Mouse (Mus musculus): ENCODE data around the gene Gas7. TPM values are rescaled to one million over a fixed set of nuclear protein-coding genes. Genes with fewer than 3 reads are reported as not detected.

The Gas7 gene
- polyA plus RNA-seq, 1 experiment from 2014 or later: 18.7 TPM

GRCm38 (mm10) chr11:67480204-67480956 is 25.1 kb downstream of the Gas7 start:
- H3K9me3 ChIP-seq (ENCODE audit: low read length): no peaks in the 10 kb centered on the region
- no peak for DNase-seq (ENCODE audit: low spot score)

DNA sequence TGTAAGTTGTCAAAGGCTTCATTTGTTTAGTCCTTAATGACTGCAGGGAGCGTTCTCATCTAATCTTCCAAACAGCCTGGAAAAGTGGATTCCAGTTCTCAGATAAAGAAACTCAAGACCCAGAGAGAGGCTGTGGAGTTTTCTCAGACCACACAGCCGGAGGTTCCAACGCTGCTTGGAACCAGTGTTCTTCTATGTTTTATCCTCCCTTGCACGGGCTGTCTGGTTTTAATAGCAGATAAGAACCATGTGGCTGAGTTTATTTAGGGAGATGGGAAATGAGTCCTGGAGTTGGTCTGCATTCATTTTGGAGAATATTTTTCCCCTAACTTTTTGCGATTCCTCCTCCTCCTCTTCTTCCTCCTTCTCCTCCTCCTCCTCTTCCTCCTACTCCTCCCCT is 26.5 kb downstream of the Gas7 start:
- no peaks in the 10 kb centered on the region for H3K4me1 ChIP-seq (ENCODE audit: insufficient read depth, low read depth, low read length)
- WGBS: 41% methylated on average over 5 of the region's 5 CpGs
- ATAC-seq: no peak
- no peaks in the 10 kb centered on the region for H3K27me3 ChIP-seq (replicated peaks; ENCODE audit: insufficient read depth, low read length)
- H3K4me3 ChIP-seq (ENCODE audit: low read depth, low read length): no peak overlapping the region
- no peaks in the 10 kb centered on the region for H3K36me3 ChIP-seq (ENCODE audit: insufficient read depth, low read length)
- TF ChIP-seq EP300 (IDR thresholded peaks at IDR 0.05) (no peak), CTCF (IDR thresholded peaks at IDR 0.05) (no peak)
- H3K4me2 ChIP-seq (replicated peaks; ENCODE audit: low read depth, low read length): no peak overlapping the region
- H3K27ac ChIP-seq (ENCODE audit: low read length): no peak overlapping the region
- DNase-seq (ENCODE audit: low spot score): no peak
- no peak overlapping the region for H3K9ac ChIP-seq (replicated peaks; ENCODE audit: low read depth)
- H3K9me3 ChIP-seq (ENCODE audit: low read length): no peaks in the 10 kb centered on the region

More at GRCm38 (mm10) chr11:67480204-67480956, 25.1 kb downstream of the Gas7 start:
- Histone ChIP-seq H3K9ac (replicated peaks; ENCODE audit: low read depth) (no peak overlapping the region), H3K4me2 (replicated peaks; ENCODE audit: low read depth, low read length) (no peak overlapping the region), H3K27me3 (replicated peaks; ENCODE audit: insufficient read depth, low read length) (no peaks in the 10 kb centered on the region), H3K27ac (ENCODE audit: low read length) (no peak overlapping the region), H3K36me3 (ENCODE audit: insufficient read depth, low read length) (no peaks in the 10 kb centered on the region), H3K4me1 (ENCODE audit: insufficient read depth, low read depth, low read length) (no peaks in the 10 kb centered on the region), H3K4me3 (ENCODE audit: low read depth, low read length) (no peak overlapping the region)
- no peak for ATAC-seq
- WGBS: 80% methylated on average over 5 of the region's 5 CpGs
- TF ChIP-seq CTCF (IDR thresholded peaks at IDR 0.05) (no peak), EP300 (IDR thresholded peaks at IDR 0.05) (no peak)

- no peak overlapping the region for H3K4me3 ChIP-seq (ENCODE audit: low read depth, low read length)
- whole genome bisulfite sequencing: 50% methylated on average over 9 of the region's 9 CpGs
- H3K27me3 ChIP-seq (replicated peaks; ENCODE audit: insufficient read depth, low read length): no peaks in the 10 kb centered on the region
- no peak for ATAC-seq
- TF ChIP-seq CTCF (IDR thresholded peaks at IDR 0.05) (no peak), EP300 (IDR thresholded peaks at IDR 0.05) (no peak)
- no peak overlapping the region for H3K9ac ChIP-seq (replicated peaks; ENCODE audit: low read depth)
- no peaks in the 10 kb centered on the region for H3K36me3 ChIP-seq (ENCODE audit: insufficient read depth, low read length)
- no peak overlapping the region for H3K27ac ChIP-seq (ENCODE audit: low read length)
- no peaks in the 10 kb centered on the region for H3K4me1 ChIP-seq (ENCODE audit: insufficient read depth, low read depth, low read length)
- H3K9me3 ChIP-seq (ENCODE audit: low read length): no peaks in the 10 kb centered on the region
- peak; percentile 20 for DNase-seq (ENCODE audit: low spot score)
- no peak overlapping the region for H3K4me2 ChIP-seq (replicated peaks; ENCODE audit: low read depth, low read length)
These were observed 27.1 kb downstream of the Gas7 start for GRCm38 (mm10) chr11:67482217-67482760.

GRCm38 (mm10) chr11:67488156-67488555 is 32.9 kb downstream of the Gas7 start:
- Histone ChIP-seq H3K4me1 (ENCODE audit: insufficient read depth, low read depth, low read length) (no peaks in the 10 kb centered on the region), H3K36me3 (ENCODE audit: insufficient read depth, low read length) (no peaks in the 10 kb centered on the region), H3K4me2 (replicated peaks; ENCODE audit: low read depth, low read length) (no peak overlapping the region), H3K9ac (replicated peaks; ENCODE audit: low read depth) (no peak overlapping the region), H3K27ac (ENCODE audit: low read length) (no peak overlapping the region), H3K4me3 (ENCODE audit: low read depth, low read length) (no peak overlapping the region), H3K9me3 (ENCODE audit: low read length) (no peaks in the 10 kb centered on the region), H3K27me3 (replicated peaks; ENCODE audit: insufficient read depth, low read length) (no peaks in the 10 kb centered on the region)
- 75% methylated on average over 12 of the region's 12 CpGs for WGBS
- no peak for ATAC-seq
- TF ChIP-seq CTCF (IDR thresholded peaks at IDR 0.05) (no peak), EP300 (IDR thresholded peaks at IDR 0.05) (no peak)
- no peak for DNase-seq (ENCODE audit: low spot score)

GRCm38 (mm10) chr11:67489647-67490175 is 34.5 kb downstream of the Gas7 start:
- no peaks in the 10 kb centered on the region for H3K27me3 ChIP-seq (replicated peaks; ENCODE audit: insufficient read depth, low read length)
- H3K4me2 ChIP-seq (replicated peaks; ENCODE audit: low read depth, low read length): no peak overlapping the region
- no peaks in the 10 kb centered on the region for H3K4me1 ChIP-seq (ENCODE audit: insufficient read depth, low read depth, low read length)
- no peak overlapping the region for H3K9ac ChIP-seq (replicated peaks; ENCODE audit: low read depth)
- H3K36me3 ChIP-seq (ENCODE audit: insufficient read depth, low read length): no peaks in the 10 kb centered on the region
- DNase-seq (ENCODE audit: low spot score): no peak
- no peak for ATAC-seq
- TF ChIP-seq CTCF (IDR thresholded peaks at IDR 0.05) (no peak), EP300 (IDR thresholded peaks at IDR 0.05) (no peak)
- no peak overlapping the region for H3K27ac ChIP-seq (ENCODE audit: low read length)
- H3K9me3 ChIP-seq (ENCODE audit: low read length): no peaks in the 10 kb centered on the region
- 57% methylated on average over 10 of the region's 10 CpGs for WGBS
- H3K4me3 ChIP-seq (ENCODE audit: low read depth, low read length): no peak overlapping the region

- Histone ChIP-seq H3K27ac (ENCODE audit: low read length) (no peak overlapping the region), H3K4me2 (replicated peaks; ENCODE audit: low read depth, low read length) (no peak overlapping the region), H3K36me3 (ENCODE audit: insufficient read depth, low read length) (no peaks in the 10 kb centered on the region), H3K4me3 (ENCODE audit: low read depth, low read length) (no peak overlapping the region), H3K9ac (replicated peaks; ENCODE audit: low read depth) (no peak overlapping the region), H3K4me1 (ENCODE audit: insufficient read depth, low read depth, low read length) (no peaks in the 10 kb centered on the region), H3K9me3 (ENCODE audit: low read length) (no peaks in the 10 kb centered on the region), H3K27me3 (replicated peaks; ENCODE audit: insufficient read depth, low read length) (no peaks in the 10 kb centered on the region)
- 38% methylated on average over 1 of the region's 1 CpGs for WGBS
- ATAC-seq (no peak), DNase-seq (ENCODE audit: low spot score) (no peak)
- no peak for TF ChIP-seq EP300 (IDR thresholded peaks at IDR 0.05)
- no peak for TF ChIP-seq CTCF (IDR thresholded peaks at IDR 0.05)
These were observed 41.6 kb downstream of the Gas7 start for GRCm38 (mm10) chr11:67496796-67497195.

Measured in lung, postnatal 0 days (tissue).